Mouse (Mus musculus) Patski (cell line): ENCODE measurements around the gene Siah1b. TPM values are rescaled to one million over a fixed set of nuclear protein-coding genes. Genes with fewer than 3 reads are reported as not detected.

Experiments
- ATAC-seq: fragments of 100-300 bp; one replicate; pipeline ENCODE4 v1.8.0; 2021
- CTCF ChIA-PET: fragments of 350-600 bp; sonication (Branson Sonifier 250); formaldehyde crosslinking; loops from one replicate; lab custom pipeline; 2022; ENCODE audit warnings: inconsistent platforms; lab: Charles Lee
- POLR2A ChIA-PET: fragments of 350-600 bp; sonication (Branson Sonifier 250); formaldehyde crosslinking; loops from one replicate; lab custom pipeline; 2022; ENCODE audit warnings: antibody characterized with exemption, inconsistent platforms; lab: Charles Lee
- DNase-seq: peaks from one replicate; pipeline ENCODE4 v3.0.0-alpha.2; 2011; ENCODE audit warnings: low read depth, low spot score
- H3K27me3 ChIP-seq: fragments of 371-371 bp; one replicate; pipeline ENCODE4 v1.5.1; 2021
- CTCF ChIP-seq: fragments of 100-300 bp; IDR thresholded peaks from one replicate; pipeline ENCODE4 v1.5.1; 2021
- in situ Hi-C: fragments of 300-500 bp; cut with MboI; formaldehyde crosslinking; loops from 3 replicates; pipeline ENCODE4 v1.11.1; 2018; ENCODE audit warnings: low pct_unique_long_range_greater_than_20kb, mixed read lengths
- polyA plus RNA-seq: library from polyadenylated mRNA; unstranded; gene quantifications from one replicate; pipeline ENCODE4 v1.2.3, GENCODE M21; 2021

Siah1b gene
- polyA plus RNA-seq, 1 experiment from 2014 or later: 7.6 TPM

DNA sequence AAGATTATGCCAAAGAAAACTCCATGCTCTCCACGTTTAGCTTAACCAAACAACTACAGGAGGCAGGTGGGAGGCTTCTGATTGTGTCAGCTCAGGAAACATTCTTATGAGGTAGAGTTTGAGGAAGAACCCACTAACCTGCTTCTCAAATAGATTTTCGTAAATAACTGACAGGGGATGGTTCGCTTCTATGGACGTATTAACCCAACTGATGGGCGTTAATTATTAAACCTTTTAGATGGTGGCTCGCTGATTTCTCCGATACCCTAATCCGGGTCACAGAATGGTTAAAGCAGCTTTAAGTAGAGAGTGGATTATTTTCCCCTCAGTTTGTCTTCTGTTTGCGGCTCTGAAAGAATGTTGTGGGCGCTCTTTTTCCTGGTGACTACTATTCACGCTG is 13.6 kb upstream of the Siah1b start:
- CTCF ChIA-PET: interaction anchor here (1.3 to 1.4 kb wide), 2 partner anchors 14 to 47 kb away, joined by 3 read pairs; no protein-coding TSS in a partner anchor
- DNase-seq: no peak

DNA sequence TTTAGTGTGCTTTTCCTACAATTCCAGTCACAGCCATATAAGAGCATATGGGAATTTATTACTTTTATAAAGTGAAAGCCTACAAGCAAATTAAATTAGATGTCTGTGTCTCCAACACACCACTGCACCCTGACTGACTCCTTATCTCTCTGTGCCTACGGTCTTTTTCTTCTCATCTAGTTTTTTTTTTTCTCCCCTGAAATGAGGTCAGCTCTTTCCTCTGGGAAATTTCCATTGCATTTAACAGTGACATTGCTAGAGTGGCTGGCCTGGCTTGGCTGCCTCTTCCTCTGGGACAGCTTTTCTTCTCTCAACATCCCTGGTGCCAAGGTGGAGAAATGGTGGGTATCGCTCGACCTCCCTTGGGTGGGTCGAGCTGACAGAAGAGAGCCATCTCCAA is 12.3 kb upstream of the Siah1b start, which contains the start of gene Cltrn:
Gene Cltrn (plus strand): TSS at position 249 of the 400 bp plus-strand sequence.
- ChIA-PET POLR2A (no interaction called here), CTCF (no interaction called here)
- DNase-seq (no peak), ATAC-seq (no peak)
- no peak for TF ChIP-seq CTCF
- H3K27me3 ChIP-seq: no peaks in the 10 kb centered on the region
- in situ Hi-C loops: loop anchor here (10.0 kb wide), 1 partner anchor 356 kb away; no protein-coding TSS in a partner anchor

More for the DNA sequence above, 13.6 kb upstream of the Siah1b start:
- no peak for TF ChIP-seq CTCF
- POLR2A ChIA-PET: interaction anchor here (0.7 kb wide), 1 partner anchor 135 kb away, joined by 5 read pairs; no protein-coding TSS in a partner anchor
- ATAC-seq: no peak
- in situ Hi-C loops: loop anchor here (10.0 kb wide), 1 partner anchor 355 kb away; no protein-coding TSS in a partner anchor
- H3K27me3 ChIP-seq: no peaks in the 10 kb centered on the region

DNA sequence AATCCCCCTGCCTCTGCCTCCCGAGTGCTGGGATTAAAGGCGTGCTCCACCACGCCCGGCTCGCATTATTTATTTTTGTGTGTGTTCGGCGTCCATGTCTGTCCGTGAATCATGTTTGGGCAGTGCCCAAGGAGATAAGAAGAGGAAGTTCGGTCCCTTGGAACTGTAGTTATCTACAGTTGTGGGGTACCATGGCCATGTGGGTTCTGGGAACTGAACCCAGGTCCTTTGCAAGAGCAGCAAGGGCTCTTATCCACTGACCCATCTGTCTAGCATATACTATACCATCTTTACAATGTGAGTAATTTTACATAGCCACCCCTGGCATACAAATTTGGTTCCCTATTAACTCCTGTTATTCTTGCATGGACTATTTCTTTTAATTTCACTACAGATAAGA is 5.7 kb upstream of the Siah1b start:
- ATAC-seq (no peak), DNase-seq (no peak)
- CTCF ChIA-PET: no interaction called here
- POLR2A ChIA-PET: no interaction called here
- in situ Hi-C loops: loop anchor here (5.0 to 10.0 kb wide), 2 partner anchors 100 to 363 kb away; no protein-coding TSS in a partner anchor
- H3K27me3 ChIP-seq: peaks cover 6% of the 10 kb centered on the region
- no peak for TF ChIP-seq CTCF

DNA sequence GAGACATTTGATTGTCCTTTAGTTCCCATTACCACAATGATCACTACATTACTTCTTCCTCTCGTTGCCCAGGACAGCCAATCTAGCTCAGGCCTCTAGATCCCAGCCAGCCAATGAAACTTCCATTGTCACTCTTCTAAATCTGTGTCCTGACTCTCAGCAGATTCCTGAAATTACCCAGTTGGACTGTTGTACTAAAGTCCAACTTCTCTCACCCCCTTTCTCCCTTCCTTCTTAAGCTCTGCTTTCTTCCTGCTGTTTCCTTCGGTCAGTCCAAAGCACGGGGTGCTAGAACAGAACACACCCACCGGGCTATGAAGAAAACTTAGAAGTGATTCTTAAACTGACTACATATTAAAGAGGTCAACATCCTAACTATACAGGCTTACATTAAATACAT is 7.3 kb downstream of the Siah1b start:
- peaks cover 8% of the 10 kb centered on the region for H3K27me3 ChIP-seq
- in situ Hi-C loops: no loop called here
- no peak for TF ChIP-seq CTCF
- CTCF ChIA-PET: interaction anchor here (0.7 kb wide), 1 partner anchor 521 kb away, joined by 3 read pairs; no protein-coding TSS in a partner anchor
- POLR2A ChIA-PET: no interaction called here
- ATAC-seq (no peak), DNase-seq (no peak)

DNA sequence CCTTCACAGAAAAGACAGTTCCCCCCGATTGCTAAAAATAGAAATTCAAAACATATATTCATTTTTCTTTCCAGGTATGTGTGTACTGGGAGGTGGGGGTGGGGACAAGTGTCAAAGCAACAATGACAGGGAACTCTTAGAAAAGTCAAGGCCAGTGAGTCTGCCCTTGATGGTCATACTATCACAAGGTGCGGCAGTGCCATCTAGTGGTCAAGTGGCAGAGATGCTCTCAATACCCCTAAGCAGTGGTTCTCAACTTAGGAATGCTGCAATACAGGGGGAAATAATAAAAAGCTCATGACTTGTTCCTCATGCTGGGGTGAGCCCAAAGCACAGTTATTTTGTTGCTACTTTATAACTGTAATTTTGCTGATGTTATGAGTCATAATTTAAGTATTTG is 10.1 kb downstream of the Siah1b start:
- TF ChIP-seq CTCF: peak; percentile 90
- peaks cover 3% of the 10 kb centered on the region for H3K27me3 ChIP-seq
- in situ Hi-C loops: no loop called here
- ChIA-PET CTCF (interaction anchor here (0.6 to 1.7 kb wide), 9 partner anchors 9 to 245 kb away, joined by 3 to 7 read pairs (median 3); partner anchors contain the start of gene Siah1b), POLR2A (interaction anchor here (0.7 kb wide), 1 partner anchor 111 kb away, joined by 5 read pairs; no protein-coding TSS in a partner anchor)
- ATAC-seq (peak; percentile 80), DNase-seq (peak; percentile 24)

DNA sequence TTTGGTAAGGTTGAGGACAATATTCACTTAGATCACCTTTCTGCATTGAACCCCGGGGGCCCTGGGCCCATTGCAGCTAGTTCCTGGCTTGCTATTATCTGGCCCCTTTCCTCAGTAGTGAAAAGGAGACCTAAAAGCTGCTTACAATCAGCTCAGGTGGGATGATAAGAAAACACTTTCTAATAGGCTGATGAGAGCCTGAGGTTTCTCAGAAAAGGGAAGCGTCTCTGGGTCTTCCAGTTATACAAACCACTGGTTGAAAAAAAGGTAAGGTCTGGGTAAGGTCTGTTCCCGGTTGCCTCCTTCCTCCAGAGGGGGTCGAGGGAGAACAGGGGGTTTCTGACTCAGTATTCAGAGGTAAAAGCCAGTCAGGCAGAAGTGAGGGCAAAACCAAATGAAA is 17.2 kb downstream of the Siah1b start:
- in situ Hi-C loops: no loop called here
- DNase-seq (no peak), ATAC-seq (no peak)
- ChIA-PET POLR2A (no interaction called here), CTCF (interaction anchor here (1.4 kb wide), 2 partner anchors 22 to 32 kb away, joined by 4 read pairs; no protein-coding TSS in a partner anchor)
- TF ChIP-seq CTCF: no peak
- no peaks in the 10 kb centered on the region for H3K27me3 ChIP-seq

DNA sequence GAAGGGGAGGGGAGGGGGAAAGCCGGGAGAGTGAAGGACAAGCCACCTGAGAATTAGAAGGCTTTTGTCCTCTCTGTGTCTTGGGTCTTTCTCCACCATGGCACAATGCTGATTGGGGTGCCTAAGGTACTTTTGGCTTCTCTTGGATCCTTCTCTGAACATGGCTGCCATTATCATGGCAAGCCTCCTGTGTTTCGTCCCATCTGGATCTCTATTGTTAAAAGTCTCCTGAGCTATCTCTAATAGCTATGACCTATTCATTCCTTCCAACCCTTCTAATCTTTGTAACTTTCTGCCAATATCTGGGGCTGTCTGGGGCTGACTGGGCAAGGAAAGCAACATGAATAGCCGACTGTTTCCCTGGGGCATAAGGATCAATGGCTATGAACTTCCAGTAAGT is 17.8 kb downstream of the Siah1b start:
- TF ChIP-seq CTCF: no peak
- CTCF ChIA-PET: interaction anchor here (1.4 kb wide), 2 partner anchors 22 to 32 kb away, joined by 4 read pairs; no protein-coding TSS in a partner anchor
- DNase-seq: no peak
- no peaks in the 10 kb centered on the region for H3K27me3 ChIP-seq
- no peak for ATAC-seq
- in situ Hi-C loops: no loop called here
- POLR2A ChIA-PET: no interaction called here

DNA sequence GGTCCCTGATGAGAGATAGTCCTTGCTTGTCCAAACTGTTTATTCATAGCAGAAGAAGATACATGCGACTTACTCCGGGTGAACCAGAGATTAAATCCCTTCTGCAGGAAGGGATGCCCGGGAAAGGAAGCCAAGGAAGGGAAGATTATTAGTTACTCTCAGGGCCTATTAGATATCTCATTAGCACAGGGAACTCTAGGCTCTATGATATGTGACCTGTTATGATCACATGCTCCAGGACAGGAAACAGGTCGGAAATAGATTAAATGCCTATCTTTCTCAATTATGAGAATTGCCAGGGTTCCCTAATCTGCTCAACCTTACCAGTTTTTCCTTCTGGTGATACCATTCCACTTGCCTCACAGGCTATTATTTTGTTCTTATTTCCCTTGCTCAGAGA is 20.6 kb downstream of the Siah1b start:
- TF ChIP-seq CTCF: no peak
- DNase-seq: no peak
- in situ Hi-C loops: no loop called here
- ATAC-seq: no peak
- no peaks in the 10 kb centered on the region for H3K27me3 ChIP-seq
- ChIA-PET POLR2A (no interaction called here), CTCF (interaction anchor here (0.9 kb wide), 1 partner anchor 18 kb away, joined by 3 read pairs; no protein-coding TSS in a partner anchor)

DNA sequence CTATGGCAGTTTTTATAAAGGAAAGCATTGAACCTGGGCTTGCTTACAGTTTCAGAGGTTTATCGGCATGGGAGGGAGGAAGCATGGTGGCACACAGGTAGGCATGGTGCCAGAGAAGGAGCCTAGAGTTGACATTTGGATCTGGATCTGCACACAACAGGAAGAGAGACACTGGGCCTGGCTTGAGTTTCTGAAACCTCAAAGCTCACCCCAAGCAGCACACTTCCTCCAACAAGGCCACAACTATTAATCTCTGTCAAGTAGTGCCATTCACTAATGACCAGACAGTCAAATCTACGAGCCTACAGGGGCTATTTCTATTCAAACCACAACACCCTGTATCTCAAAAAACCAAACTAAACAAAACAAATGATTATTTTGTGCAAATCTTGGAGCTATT is 29.6 kb downstream of the Siah1b start:
- CTCF ChIA-PET: no interaction called here
- POLR2A ChIA-PET: no interaction called here
- DNase-seq (no peak), ATAC-seq (no peak)
- TF ChIP-seq CTCF: no peak
- in situ Hi-C loops: no loop called here
- H3K27me3 ChIP-seq: no peaks in the 10 kb centered on the region

DNA sequence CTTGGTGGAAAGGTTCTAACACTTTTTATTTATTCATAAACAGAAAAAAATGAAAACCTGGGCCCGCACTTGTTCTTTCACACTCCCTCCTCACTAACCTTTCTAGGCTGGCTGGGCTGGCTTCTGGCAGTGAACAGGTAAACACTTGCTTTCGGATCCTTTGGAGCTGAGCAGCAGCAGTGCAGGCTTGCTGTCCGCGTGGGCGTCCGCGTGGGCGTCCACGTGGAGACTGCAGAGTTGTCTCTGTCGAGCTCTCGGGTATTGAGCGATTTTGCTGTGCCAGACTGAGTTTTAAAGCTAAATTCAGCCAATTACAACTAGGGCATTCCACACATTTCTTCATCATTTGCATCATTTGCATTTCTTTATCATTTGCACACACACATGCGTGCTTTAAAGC is 34.2 kb downstream of the Siah1b start:
- no peak for TF ChIP-seq CTCF
- DNase-seq (no peak), ATAC-seq (no peak)
- CTCF ChIA-PET: no interaction called here
- in situ Hi-C loops: no loop called here
- POLR2A ChIA-PET: no interaction called here
- H3K27me3 ChIP-seq: peaks cover 3% of the 10 kb centered on the region

DNA sequence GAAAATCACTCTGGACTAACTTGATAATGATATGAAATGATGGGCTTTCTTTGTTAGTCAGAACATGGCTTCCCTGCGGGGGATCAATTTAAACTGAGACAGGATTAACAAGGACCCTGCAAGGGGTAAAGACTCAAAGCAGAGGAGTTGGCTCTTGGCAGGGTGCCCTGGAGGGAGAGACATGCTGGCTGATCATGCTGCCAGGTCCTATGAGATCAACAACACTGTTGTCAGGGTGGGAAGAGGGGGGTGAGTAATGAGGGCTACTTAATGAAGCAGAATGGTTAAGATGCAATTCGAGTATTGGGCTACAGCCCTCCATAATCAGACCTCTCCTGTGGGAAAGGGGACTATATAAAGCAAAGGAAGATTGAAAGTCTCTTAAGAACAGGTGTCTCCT is 37.4 kb downstream of the Siah1b start:
- CTCF ChIA-PET: no interaction called here
- POLR2A ChIA-PET: no interaction called here
- DNase-seq: no peak
- in situ Hi-C loops: no loop called here
- H3K27me3 ChIP-seq: peaks cover 3% of the 10 kb centered on the region
- no peak for TF ChIP-seq CTCF
- ATAC-seq: peak; percentile 51
